Mouse (Mus musculus): ENCODE measurements around the gene Prl2c1.
"Not testable (repeated sequence)": the region's sequence is repeated elsewhere in the genome, so short reads cannot be mapped to it uniquely, and the experiment has no call there.

Prl2c1 gene

GRCm38 (mm10) chr13:27849042-27849441 lies at the start of gene Prl2c1:
Prl2c1 (plus strand) TSS chr13:27849342.
- no peak for DNase-seq (ENCODE audit: low spot score in 2 of 2)

- no peak for DNase-seq (ENCODE audit: low spot score in 2 of 2)
Observed at GRCm38 (mm10) chr13:27801354-27801753, 47.8 kb upstream of the Prl2c1 start, which contains the start of gene Prl2a1. Prl2a1 (plus strand) TSS chr13:27801654.

GRCm38 (mm10) chr13:27802765-27803164 lies 46.4 kb upstream of the Prl2c1 start:
- no peak for DNase-seq (ENCODE audit: low spot score in 2 of 2)

- not testable (repeated sequence) for DNase-seq (ENCODE audit: low spot score in 2 of 2)
Observed at GRCm38 (mm10) chr13:27904236-27904635, 55.1 kb downstream of the Prl2c1 start.

Data from spleen, postnatal 14 days (tissue).